Mouse (Mus musculus): ENCODE measurements around the gene Stk38. TPM values are rescaled to one million over a fixed set of nuclear protein-coding genes. Genes with fewer than 3 reads are reported as not detected.

The Stk38 gene
- 121 and 127 TPM in 2 replicates for polyA plus RNA-seq (2014; fragmentation: Nextera tagmentation; extraction: Ambion mirVana)

- no peaks in the 10 kb centered on the region for H3K36me3 ChIP-seq (replicated peaks; ENCODE audit: control insufficient read depth, insufficient read depth, low read depth, low read length)
- peak; percentile 90 for ATAC-seq (replicated peaks; ENCODE audit: insufficient number of reproducible peaks, low FRiP score, low TSS enrichment, low read depth)
- H3K4me3 ChIP-seq (ENCODE audit: low read depth, low read length) = peak within 1 kb of the TSS; percentile 87
- peak within 1 kb of the TSS; percentile 90 for H3K9ac ChIP-seq (replicated peaks; ENCODE audit: low read length)
- H3K4me1 ChIP-seq (ENCODE audit: control insufficient read depth, insufficient read depth, low read length) = no peaks in the 10 kb centered on the region
- H3K27ac ChIP-seq (replicated peaks; ENCODE audit: low read depth, low read length) = peak within 1 kb of the TSS; percentile 72
- peak; percentile 88 for DNase-seq (ENCODE audit: low spot score)
- WGBS = under 1% methylated on average over 65 of the region's 65 CpGs
- H3K27me3 ChIP-seq (ENCODE audit: control insufficient read depth, insufficient read depth, low read length) = no peaks in the 10 kb centered on the region
- no peaks in the 10 kb centered on the region for H3K9me3 ChIP-seq (replicated peaks; ENCODE audit: control insufficient read depth, low read length)
- H3K4me2 ChIP-seq (ENCODE audit: low read depth, low read length) = peak within 1 kb of the TSS; percentile 77
Observed at GRCm38 (mm10) chr17:29007641-29008325, at the start of gene Stk38. Gene Stk38, minus strand, starts transcription at chr17:29007995.

GRCm38 (mm10) chr17:29057361-29057890, 49.6 kb upstream of the Stk38 start:
- no peak overlapping the region for H3K4me3 ChIP-seq (ENCODE audit: low read depth, low read length)

GRCm38 (mm10) chr17:29056699-29057151, 48.9 kb upstream of the Stk38 start:
- ATAC-seq (replicated peaks; ENCODE audit: insufficient number of reproducible peaks, low FRiP score, low TSS enrichment, low read depth) (no peak), DNase-seq (ENCODE audit: low spot score) (no peak)
- Histone ChIP-seq H3K36me3 (replicated peaks; ENCODE audit: control insufficient read depth, insufficient read depth, low read depth, low read length) (no peaks in the 10 kb centered on the region), H3K4me3 (ENCODE audit: low read depth, low read length) (no peak overlapping the region), H3K27me3 (ENCODE audit: control insufficient read depth, insufficient read depth, low read length) (no peaks in the 10 kb centered on the region), H3K4me1 (ENCODE audit: control insufficient read depth, insufficient read depth, low read length) (peaks cover 8% of the 10 kb centered on the region), H3K4me2 (ENCODE audit: low read depth, low read length) (peak overlapping the region; percentile 13; the same call in 1 of the 2 replicates), H3K9me3 (replicated peaks; ENCODE audit: control insufficient read depth, low read length) (no peaks in the 10 kb centered on the region), H3K9ac (replicated peaks; ENCODE audit: low read length) (no peak overlapping the region), H3K27ac (replicated peaks; ENCODE audit: low read depth, low read length) (peak overlapping the region; percentile 13; the same call in 1 of the 2 replicates)
- 2% methylated on average over 8 of the region's 8 CpGs for WGBS

More at GRCm38 (mm10) chr17:29057361-29057890, 49.6 kb upstream of the Stk38 start:
- Histone ChIP-seq H3K4me1 (ENCODE audit: control insufficient read depth, insufficient read depth, low read length) (peaks cover 8% of the 10 kb centered on the region), H3K27ac (replicated peaks; ENCODE audit: low read depth, low read length) (0 out of 2 replicates have a peak overlapping the region, but pooled peaks have one; percentile 13), H3K9me3 (replicated peaks; ENCODE audit: control insufficient read depth, low read length) (no peaks in the 10 kb centered on the region), H3K36me3 (replicated peaks; ENCODE audit: control insufficient read depth, insufficient read depth, low read depth, low read length) (no peaks in the 10 kb centered on the region), H3K9ac (replicated peaks; ENCODE audit: low read length) (no peak overlapping the region), H3K4me2 (ENCODE audit: low read depth, low read length) (no peak overlapping the region), H3K27me3 (ENCODE audit: control insufficient read depth, insufficient read depth, low read length) (no peaks in the 10 kb centered on the region)
- DNase-seq (ENCODE audit: low spot score) (no peak), ATAC-seq (replicated peaks; ENCODE audit: insufficient number of reproducible peaks, low FRiP score, low TSS enrichment, low read depth) (no peak)
- WGBS = 75% methylated on average over 11 of the region's 11 CpGs

GRCm38 (mm10) chr17:29056207-29056606, 48.4 kb upstream of the Stk38 start:
- Histone ChIP-seq H3K27ac (replicated peaks; ENCODE audit: low read depth, low read length) (no peak overlapping the region), H3K9ac (replicated peaks; ENCODE audit: low read length) (no peak overlapping the region), H3K4me2 (ENCODE audit: low read depth, low read length) (no peak overlapping the region), H3K36me3 (replicated peaks; ENCODE audit: control insufficient read depth, insufficient read depth, low read depth, low read length) (no peaks in the 10 kb centered on the region), H3K4me1 (ENCODE audit: control insufficient read depth, insufficient read depth, low read length) (peaks cover 8% of the 10 kb centered on the region), H3K27me3 (ENCODE audit: control insufficient read depth, insufficient read depth, low read length) (no peaks in the 10 kb centered on the region), H3K9me3 (replicated peaks; ENCODE audit: control insufficient read depth, low read length) (no peaks in the 10 kb centered on the region), H3K4me3 (ENCODE audit: low read depth, low read length) (no peak overlapping the region)
- peak; percentile 66 for ATAC-seq (replicated peaks; ENCODE audit: insufficient number of reproducible peaks, low FRiP score, low TSS enrichment, low read depth)
- DNase-seq (ENCODE audit: low spot score) = peak; percentile 63
- WGBS = 15% methylated on average over 7 of the region's 7 CpGs

GRCm38 (mm10) chr17:29055586-29055985, 47.8 kb upstream of the Stk38 start:
- 59% methylated on average over 5 of the region's 5 CpGs for WGBS
- Histone ChIP-seq H3K36me3 (replicated peaks; ENCODE audit: control insufficient read depth, insufficient read depth, low read depth, low read length) (no peaks in the 10 kb centered on the region), H3K27ac (replicated peaks; ENCODE audit: low read depth, low read length) (no peak overlapping the region), H3K27me3 (ENCODE audit: control insufficient read depth, insufficient read depth, low read length) (no peaks in the 10 kb centered on the region), H3K9ac (replicated peaks; ENCODE audit: low read length) (no peak overlapping the region), H3K4me3 (ENCODE audit: low read depth, low read length) (no peak overlapping the region), H3K9me3 (replicated peaks; ENCODE audit: control insufficient read depth, low read length) (no peaks in the 10 kb centered on the region), H3K4me1 (ENCODE audit: control insufficient read depth, insufficient read depth, low read length) (peaks cover 8% of the 10 kb centered on the region), H3K4me2 (ENCODE audit: low read depth, low read length) (no peak overlapping the region)
- DNase-seq (ENCODE audit: low spot score) = no peak
- ATAC-seq (replicated peaks; ENCODE audit: insufficient number of reproducible peaks, low FRiP score, low TSS enrichment, low read depth) = no peak

GRCm38 (mm10) chr17:29054429-29054828, 46.6 kb upstream of the Stk38 start:
- no peak overlapping the region for H3K9ac ChIP-seq (replicated peaks; ENCODE audit: low read length)
- no peaks in the 10 kb centered on the region for H3K36me3 ChIP-seq (replicated peaks; ENCODE audit: control insufficient read depth, insufficient read depth, low read depth, low read length)
- no peaks in the 10 kb centered on the region for H3K27me3 ChIP-seq (ENCODE audit: control insufficient read depth, insufficient read depth, low read length)
- no peak overlapping the region for H3K4me2 ChIP-seq (ENCODE audit: low read depth, low read length)
- DNase-seq (ENCODE audit: low spot score) (no peak), ATAC-seq (replicated peaks; ENCODE audit: insufficient number of reproducible peaks, low FRiP score, low TSS enrichment, low read depth) (no peak)
- 71% methylated on average over 6 of the region's 6 CpGs for WGBS
- no peak overlapping the region for H3K4me3 ChIP-seq (ENCODE audit: low read depth, low read length)
- no peaks in the 10 kb centered on the region for H3K9me3 ChIP-seq (replicated peaks; ENCODE audit: control insufficient read depth, low read length)
- peaks cover 8% of the 10 kb centered on the region for H3K4me1 ChIP-seq (ENCODE audit: control insufficient read depth, insufficient read depth, low read length)
- H3K27ac ChIP-seq (replicated peaks; ENCODE audit: low read depth, low read length) = no peak overlapping the region

GRCm38 (mm10) chr17:29053841-29054240, 46.0 kb upstream of the Stk38 start:
- DNase-seq (ENCODE audit: low spot score) = no peak
- H3K4me2 ChIP-seq (ENCODE audit: low read depth, low read length) = no peak overlapping the region
- ATAC-seq (replicated peaks; ENCODE audit: insufficient number of reproducible peaks, low FRiP score, low TSS enrichment, low read depth) = no peak
- H3K9me3 ChIP-seq (replicated peaks; ENCODE audit: control insufficient read depth, low read length) = no peaks in the 10 kb centered on the region
- WGBS = 74% methylated on average over 7 of the region's 7 CpGs
- H3K4me3 ChIP-seq (ENCODE audit: low read depth, low read length) = no peak overlapping the region
- no peak overlapping the region for H3K27ac ChIP-seq (replicated peaks; ENCODE audit: low read depth, low read length)
- H3K4me1 ChIP-seq (ENCODE audit: control insufficient read depth, insufficient read depth, low read length) = peaks cover 8% of the 10 kb centered on the region
- no peaks in the 10 kb centered on the region for H3K27me3 ChIP-seq (ENCODE audit: control insufficient read depth, insufficient read depth, low read length)
- no peaks in the 10 kb centered on the region for H3K36me3 ChIP-seq (replicated peaks; ENCODE audit: control insufficient read depth, insufficient read depth, low read depth, low read length)
- no peak overlapping the region for H3K9ac ChIP-seq (replicated peaks; ENCODE audit: low read length)

GRCm38 (mm10) chr17:29053067-29053466, 45.3 kb upstream of the Stk38 start:
- ATAC-seq (replicated peaks; ENCODE audit: insufficient number of reproducible peaks, low FRiP score, low TSS enrichment, low read depth) (no peak), DNase-seq (ENCODE audit: low spot score) (no peak)
- 86% methylated on average over 6 of the region's 6 CpGs for WGBS

More at GRCm38 (mm10) chr17:29053067-29053466, 45.3 kb upstream of the Stk38 start:
- Histone ChIP-seq H3K36me3 (replicated peaks; ENCODE audit: control insufficient read depth, insufficient read depth, low read depth, low read length) (no peaks in the 10 kb centered on the region), H3K9ac (replicated peaks; ENCODE audit: low read length) (no peak overlapping the region), H3K27ac (replicated peaks; ENCODE audit: low read depth, low read length) (no peak overlapping the region), H3K4me3 (ENCODE audit: low read depth, low read length) (no peak overlapping the region), H3K27me3 (ENCODE audit: control insufficient read depth, insufficient read depth, low read length) (no peaks in the 10 kb centered on the region), H3K4me2 (ENCODE audit: low read depth, low read length) (no peak overlapping the region; the same call in 1 of the 2 replicates), H3K4me1 (ENCODE audit: control insufficient read depth, insufficient read depth, low read length) (peaks cover 8% of the 10 kb centered on the region), H3K9me3 (replicated peaks; ENCODE audit: control insufficient read depth, low read length) (no peaks in the 10 kb centered on the region)

Measured in embryonic facial prominence, embryonic 11.5 days (tissue).